Mouse (Mus musculus): ENCODE measurements around the gene Mcl1.
"Not testable (repeated sequence)": the region's sequence is repeated elsewhere in the genome, so short reads cannot be mapped to it uniquely, and the experiment has no call there.

Mcl1 gene

DNA sequence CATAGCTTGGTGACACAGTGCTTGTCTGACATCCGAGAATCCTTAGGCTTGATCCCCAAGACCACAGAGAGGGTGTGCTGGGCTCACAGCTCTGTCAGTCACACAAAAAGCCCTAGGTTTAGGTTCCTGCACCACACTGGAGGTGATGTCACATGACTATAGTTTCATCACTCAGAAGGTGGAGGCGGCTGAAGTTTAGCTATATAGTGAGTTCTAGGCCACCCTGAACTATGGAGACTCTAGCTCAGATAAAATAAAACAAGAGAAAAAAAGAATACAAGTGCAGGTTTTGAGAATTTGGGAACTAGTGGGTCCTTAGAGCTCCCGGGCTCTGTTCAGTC is 7.6 kb upstream of the Mcl1 start:
- no peak for DNase-seq

- DNase-seq, result no peak
Observed at GRCm38 (mm10) chr3:95651391-95652203, 7.0 kb upstream of the Mcl1 start.

GRCm38 (mm10) chr3:95652204-95652811 is 6.3 kb upstream of the Mcl1 start:
- DNase-seq, result no peak

DNA sequence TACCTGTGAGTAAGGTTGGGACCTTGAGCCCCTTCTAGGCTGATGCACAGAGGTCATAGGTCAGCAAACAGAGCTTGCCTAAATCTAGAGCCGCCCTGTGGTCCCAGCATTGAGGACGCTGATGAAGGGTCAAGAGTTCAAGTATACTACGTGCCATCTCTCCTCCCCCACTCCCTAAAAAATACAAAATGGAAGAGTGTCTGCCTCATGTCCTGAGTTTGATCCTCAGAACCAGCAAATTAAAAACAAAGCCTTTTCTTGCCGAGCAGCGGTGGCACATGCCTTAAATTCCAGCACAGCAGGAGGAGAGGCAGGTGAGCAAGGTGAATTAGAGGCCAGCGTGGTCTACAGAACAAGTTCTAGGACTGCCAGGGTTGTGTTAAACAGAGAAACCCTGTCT is 5.7 kb upstream of the Mcl1 start:
- no peak for DNase-seq

GRCm38 (mm10) chr3:95653473-95654034 is 5.0 kb upstream of the Mcl1 start:
- DNase-seq, result no peak

GRCm38 (mm10) chr3:95654371-95654770 is 4.2 kb upstream of the Mcl1 start:
- DNase-seq, result not testable (repeated sequence)

GRCm38 (mm10) chr3:95655437-95655836 is 3.2 kb upstream of the Mcl1 start:
- DNase-seq, result no peak

GRCm38 (mm10) chr3:95657108-95657507 is 1.5 kb upstream of the Mcl1 start:
- DNase-seq, result no peak

- DNase-seq, result no peak
Observed at GRCm38 (mm10) chr3:95657711-95658110, 877 bp upstream of the Mcl1 start.

- peak; percentile 73 to 74 for DNase-seq
Observed at GRCm38 (mm10) chr3:95658868-95659712, 502 bp downstream of the Mcl1 start.

DNA sequence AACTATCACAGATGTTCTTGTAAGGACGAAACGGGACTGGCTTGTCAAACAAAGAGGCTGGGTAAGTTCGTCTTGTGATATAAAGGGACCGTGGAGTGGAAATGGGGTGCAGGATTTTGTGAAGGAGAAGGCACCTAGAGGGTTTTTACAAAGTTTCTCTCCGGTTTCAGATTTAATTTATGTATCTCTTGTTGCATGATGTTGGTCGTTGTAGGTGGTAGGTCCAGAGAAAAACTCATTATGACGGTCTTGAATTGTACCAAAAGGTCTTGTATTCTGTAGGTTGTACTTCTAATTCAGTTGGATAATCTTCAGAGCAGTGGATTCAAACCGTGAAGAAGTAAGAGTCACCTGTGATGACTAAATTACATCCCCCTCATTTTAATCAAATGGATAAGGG is 1.4 kb downstream of the Mcl1 start:
- DNase-seq, result no peak

DNA sequence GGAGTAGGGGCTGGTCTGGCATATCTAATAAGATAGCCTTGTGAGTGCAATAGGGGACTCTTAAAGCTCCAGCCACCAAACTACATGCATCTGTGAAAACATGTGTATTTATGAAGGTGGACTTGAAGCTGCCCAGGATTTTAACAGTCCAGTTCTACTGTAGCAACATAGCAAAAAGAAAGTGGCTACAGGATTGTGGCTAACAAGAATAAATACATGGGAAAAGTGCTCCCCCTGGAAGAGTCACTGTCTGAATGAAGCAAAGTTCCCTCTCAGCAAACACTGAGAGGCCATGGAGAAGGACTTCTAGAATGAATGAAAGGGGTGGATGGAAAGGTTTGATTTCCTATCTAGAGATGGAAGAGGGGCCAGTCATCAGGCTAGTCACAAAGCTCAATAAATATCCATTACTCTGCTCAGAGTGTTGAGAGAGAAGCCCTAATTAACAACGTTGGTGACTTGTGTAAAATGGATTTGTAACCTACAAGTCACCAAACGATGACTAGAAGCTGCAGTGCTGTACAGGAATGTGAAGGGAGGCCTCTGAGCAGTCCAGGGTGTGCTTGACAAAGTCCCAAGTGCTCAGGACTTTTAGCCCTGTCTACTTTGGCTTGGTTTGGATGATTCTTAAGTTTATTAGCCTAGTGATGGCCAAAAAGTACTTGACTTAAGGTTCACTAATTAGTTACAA is 2.3 kb downstream of the Mcl1 start:
- DNase-seq, result no peak

DNA sequence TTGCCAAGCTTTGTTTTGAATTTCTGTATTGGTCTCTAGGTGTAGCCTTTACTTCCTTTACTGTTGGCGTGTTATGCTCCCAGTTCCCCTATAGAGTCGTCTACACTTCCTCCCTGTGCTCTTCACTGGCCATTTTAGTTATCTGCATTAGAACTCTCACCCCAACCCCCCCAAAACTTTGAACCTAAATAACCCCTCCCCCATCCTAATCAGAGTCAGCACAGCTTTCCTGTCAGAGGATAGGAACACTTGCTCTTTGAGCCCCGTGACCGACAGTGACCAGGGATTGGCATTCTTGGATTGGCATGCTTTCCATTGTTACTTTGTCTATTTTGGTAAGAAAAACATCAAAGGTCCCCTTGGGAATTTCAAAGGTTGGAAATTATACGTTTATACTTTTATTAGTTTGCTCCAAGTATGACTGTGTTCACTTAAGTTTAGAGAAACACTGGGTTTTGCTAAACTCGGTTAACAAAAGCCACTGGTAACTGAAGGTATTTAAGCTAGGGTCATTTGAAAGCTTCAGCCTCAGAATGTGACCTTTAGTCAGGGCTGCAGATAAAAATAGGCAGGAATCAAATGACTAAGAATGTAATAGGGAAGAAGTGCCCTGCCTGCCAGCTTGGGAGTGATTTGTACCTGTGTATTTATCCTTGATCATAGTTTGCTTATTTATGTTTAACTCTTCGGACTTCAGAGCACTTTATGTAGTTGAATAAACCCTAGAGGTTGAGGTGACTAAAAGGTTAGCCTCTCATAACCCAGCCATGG is 3.5 kb downstream of the Mcl1 start:
- no peak for DNase-seq

DNA sequence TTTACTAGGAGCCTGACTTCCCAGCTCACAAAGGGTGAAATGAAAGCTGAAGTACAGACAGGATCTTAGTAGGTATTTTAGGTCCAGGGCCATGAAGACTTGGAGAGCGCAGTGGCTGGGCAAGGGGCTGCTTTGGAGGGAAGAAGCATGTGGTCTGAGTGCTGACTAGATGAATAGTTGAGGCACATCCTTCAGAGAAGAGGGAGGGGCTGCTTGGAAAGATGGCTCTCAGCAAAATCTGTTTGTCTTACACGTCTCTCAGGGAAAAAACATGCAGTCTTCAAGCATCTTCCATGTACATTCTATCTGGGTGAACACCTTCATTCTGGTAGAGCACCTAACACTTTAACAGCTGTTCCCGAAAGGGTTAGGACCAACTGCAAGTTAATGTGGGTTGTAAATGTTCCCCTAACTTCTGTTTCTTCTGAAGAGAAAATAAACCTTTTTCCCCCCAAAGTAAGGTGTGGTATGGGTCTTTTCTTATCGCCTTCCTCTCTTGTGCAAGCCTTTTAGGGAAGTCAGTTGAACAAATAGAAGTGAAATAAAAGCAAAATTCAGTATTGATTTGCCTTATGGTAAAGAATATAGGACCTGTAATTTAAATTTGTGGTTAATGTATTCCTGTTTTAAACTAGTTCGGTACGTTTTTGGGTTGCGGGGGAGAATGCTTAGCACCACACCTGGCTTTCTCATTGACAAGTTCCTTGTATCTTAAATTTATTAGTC is 4.3 kb downstream of the Mcl1 start:
- no peak for DNase-seq

DNA sequence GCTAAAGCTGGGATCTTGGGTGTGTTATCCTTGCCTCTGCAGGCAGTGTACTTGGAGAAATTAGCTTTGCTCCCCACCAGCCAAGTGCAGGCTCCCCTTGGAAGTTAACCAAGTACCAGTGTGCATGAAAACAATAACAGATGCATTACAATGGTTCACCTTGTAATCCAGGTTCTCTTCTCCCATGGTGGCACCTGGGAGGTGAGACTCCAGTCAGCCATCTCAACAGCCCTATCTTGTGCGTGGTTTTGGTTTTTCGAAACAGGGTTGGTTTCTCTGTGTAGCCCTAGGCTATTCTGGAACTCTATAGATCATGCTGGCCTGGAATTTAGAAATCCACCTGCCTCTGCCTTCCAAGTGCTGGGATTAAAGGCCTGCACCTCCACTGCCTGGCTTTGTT is 4.9 kb downstream of the Mcl1 start:
- no peak for DNase-seq

DNA sequence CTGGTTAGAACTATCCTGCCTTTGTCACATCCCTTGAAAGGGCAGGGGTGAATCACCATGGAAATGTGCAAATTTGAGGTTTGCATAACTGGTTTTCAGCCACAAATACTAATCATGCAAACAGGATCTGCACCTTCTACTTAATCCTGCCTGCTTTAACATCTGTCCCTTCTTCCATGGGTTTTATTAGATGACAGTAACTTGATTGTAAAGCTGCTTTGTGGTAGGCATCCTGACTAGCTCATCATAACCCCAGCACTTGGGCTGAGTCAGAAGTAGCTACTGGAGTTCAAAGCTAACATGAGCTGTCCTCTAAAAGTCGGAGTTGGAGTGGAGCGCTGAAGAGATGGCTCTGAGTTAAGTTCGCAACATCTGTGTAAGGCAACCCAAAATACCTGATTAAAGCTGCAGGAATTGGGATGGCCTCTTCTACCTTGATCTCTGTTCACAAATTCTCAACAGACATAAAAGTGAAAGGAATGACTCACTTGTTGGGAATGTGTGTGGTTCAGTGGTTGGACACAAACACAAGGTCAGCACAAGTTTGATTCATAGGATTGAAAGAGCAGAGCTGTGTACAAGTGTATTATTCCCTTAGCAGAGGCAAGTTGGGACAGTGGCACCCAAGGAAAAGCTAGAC is 5.5 kb downstream of the Mcl1 start:
- no peak for DNase-seq

DNA sequence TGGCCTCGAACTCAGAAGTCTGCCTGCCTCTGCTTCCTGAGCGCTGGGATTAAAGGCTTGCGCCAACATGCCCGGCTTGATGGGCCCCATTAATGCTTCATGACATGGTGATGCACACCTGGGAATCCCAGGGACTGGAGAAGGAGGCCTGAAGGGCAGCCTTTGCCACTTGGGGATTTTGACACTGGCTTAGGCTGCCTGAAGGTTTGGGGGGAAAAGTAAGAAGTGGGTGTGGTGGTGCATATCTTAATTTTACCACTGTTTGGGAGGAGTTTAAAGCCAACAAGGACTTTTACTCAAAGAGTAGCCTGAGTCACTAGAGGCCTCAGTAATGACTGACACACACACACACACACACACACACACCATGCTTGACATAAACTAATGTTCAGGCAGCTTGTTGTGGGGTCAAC is 6.4 kb downstream of the Mcl1 start:
- DNase-seq, result no peak

DNA sequence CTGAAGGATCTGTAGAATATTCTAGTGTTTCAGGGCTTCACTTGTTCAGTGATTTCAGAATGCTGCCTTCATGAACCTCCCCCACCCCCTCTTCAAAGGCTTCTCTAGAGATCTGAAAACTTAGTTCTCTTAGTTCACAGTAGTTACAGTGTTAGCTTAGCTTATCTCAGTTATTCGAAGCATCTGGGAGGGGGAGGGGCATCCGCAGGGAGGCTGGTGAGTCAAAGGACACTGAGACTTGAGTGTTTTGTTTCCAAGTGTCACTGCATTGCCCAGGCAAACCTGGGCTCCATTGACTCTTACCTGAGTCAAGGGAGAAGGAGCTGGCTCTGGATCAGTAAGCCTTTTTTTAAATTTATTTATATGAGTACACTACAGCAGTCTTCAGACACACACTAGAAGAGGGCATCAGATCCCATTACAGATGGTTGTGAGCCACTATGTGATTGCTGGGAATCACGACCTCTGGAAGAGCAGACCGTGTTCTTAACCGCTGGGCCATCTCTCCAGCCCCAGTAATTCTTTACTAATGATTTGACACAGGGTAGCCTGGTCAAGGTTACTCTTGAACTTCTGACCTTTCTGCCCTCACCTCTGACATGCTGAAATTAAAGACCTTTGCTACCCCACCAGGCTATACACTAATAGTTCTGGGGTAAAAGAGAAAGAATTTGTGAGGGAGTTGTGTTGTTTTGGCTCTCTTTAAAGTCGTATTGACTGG is 7.7 kb downstream of the Mcl1 start:
- DNase-seq, result peak in 1 of 2 experiments; percentile 38

DNA sequence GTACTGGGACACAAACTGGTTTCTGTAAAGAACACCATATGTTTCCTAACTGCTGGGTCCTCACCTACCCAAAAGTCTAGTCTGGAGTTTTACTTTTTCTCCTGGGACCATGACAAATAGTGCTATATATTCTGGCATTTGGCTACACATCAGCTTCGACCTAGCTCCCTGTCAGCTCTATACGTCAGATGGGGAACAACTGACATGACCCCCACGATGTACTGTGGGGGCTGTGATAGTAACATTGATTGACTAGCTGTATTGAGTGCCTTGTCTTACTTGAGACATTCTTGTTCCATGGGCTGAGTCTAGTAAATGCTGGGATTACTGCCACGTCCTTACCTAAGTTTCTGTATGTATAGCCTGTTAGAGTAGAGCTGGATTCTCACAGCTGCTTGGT is 8.9 kb downstream of the Mcl1 start:
- DNase-seq, result no peak

DNA sequence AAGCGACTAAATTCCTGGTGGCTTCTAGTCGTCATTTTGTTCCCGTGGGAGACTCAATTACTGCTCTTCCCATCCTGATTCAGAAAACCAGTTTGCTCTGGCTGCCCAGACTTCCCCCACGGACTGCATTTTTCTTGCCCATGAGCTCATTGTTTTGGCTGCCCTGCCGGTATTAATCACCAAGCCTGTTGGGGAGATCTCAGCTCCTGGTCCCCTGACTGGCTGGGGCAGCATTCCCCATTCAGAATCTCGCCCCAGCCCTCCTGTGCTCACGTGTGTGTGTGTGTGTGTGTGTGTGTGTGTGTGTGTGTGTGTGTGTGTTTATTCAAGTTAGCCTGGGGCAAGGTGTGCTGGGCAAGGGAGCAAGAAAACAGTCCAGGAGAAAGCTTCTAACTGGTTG is 9.4 kb downstream of the Mcl1 start:
- DNase-seq, result peak; percentile 48 to 51

Measured in cerebellum, postnatal 25 days (tissue).